Mouse (Mus musculus) adrenal gland, postnatal 4 days (tissue): ENCODE results near the gene Cuta. TPM values are rescaled to one million over a fixed set of nuclear protein-coding genes. Genes with fewer than 3 reads are reported as not detected.
A peak's percentile ranks its signal among the peaks of the same experiment; 100 is the strongest.

Source experiments
- DNase-seq, 2 experiments: peaks; one replicate each; pipeline ENCODE4 v3.0.0; 2021 to 2022; ENCODE audit warnings: low spot score in 2 of 2, mixed read lengths in 2 of 2
- total RNA-seq, 2 experiments: library from RNA; stranded (reverse); gene quantifications; 2 replicates each; pipeline ENCODE4 v1.2.3; 2021

The Cuta gene
- total RNA-seq, 2 experiments from 2014 or later = 127 to 132 TPM

DNA sequence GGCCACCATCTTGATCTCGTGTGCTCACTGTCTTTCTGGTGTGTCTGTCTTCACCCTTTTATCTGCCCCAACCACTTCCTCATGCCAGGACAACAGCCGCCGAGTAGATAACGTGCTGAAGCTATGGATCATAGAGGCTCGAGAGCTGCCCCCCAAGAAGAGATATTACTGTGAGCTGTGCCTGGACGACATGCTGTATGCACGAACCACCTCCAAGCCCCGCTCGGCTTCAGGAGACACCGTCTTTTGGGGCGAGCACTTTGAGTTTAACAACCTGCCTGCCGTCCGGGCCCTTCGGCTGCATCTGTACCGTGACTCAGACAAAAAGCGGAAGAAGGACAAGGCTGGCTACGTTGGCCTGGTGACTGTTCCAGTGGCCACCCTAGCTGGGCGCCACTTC is 17.5 kb upstream of the Cuta start:
- no peak for DNase-seq

DNA sequence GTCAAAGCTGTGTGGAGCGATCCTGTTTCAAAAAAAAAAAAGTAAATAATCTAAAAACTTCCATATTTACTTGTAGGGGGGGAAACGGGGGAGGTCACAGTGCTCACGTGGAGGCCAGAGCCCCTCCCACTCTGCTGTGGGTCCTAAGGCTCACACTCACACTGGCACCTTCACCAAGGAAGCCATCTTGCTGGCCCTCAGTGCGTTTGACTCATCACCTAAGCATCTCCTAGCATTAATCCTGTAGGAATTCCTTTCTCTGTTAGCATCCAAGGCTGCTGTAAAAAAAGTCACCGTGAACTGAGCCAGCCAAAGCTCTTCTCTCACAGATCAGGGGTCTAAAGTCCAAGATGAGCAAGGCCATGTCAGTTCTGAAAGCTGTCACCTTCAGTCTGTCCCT is 16.9 kb upstream of the Cuta start:
- DNase-seq = no peak

DNA sequence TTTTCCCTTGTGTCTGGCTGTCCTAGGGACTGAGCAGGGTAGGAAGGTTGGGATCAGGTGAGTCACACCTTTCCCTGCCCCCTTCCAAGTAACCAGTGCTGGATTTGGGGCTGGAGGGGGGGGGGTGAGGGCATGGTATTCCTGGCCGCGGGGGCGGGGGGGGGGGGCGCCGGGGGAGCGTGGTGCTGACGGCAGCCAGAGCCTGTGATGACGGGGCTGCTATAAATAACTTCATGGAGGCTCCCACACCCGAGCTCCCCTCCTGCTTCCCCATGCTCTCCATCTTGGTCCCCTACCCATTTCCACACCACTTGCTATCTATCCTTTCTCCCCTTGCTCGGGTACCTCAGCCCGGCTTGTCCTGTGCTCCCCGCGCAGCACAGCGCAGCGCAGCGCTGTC is 14.4 kb upstream of the Cuta start:
- DNase-seq = no peak

- DNase-seq = no peak
Measured at GRCm38 (mm10) chr17:26953201-26953600, 13.8 kb upstream of the Cuta start.

DNA sequence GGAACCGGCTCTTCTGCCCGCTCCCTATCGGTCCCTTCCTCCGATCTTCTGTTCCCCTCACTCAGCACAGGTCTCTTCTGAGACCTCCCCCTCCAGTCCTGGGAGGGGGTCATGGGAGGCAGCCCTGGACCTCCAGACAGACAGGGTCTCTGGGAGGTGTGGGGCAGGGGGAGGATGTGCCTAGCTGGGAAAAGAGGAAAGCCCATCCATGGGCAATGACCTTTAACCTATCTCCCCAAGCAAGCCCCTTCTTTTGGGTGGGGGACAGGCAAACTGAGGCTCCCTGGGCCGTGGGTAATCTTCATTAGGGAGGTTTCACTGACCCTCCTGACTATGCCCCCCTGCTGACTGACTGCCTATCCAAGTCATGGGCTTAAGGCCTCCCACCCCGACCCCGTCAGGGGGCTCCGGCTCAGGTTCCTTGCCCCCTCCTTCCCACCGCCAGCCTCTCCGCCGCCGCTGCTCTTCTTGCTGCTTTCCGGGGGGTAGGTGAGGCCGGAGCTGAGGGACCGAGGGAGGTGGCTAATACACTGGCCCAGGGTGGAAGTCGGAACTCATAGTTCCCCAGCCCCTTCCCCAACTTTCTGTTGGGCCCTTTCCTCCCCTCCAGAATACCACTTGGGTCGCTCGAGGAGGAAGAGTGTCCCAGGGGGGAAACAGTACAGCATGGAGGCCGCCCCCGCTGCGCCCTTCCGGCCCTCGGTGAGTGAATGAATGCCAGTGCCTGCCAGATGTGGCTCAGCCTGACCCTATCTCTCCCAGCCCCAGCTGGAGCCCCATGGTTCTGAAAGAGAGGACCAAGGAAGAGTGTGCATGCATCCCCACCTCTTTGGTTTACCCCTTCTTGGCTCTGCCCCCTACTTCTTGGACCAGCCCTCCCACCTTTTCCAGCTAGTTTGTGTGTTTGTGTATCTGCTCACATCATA is 12.8 kb upstream of the Cuta start:
- no peak for DNase-seq

GRCm38 (mm10) chr17:26951406-26951805 is 12.0 kb upstream of the Cuta start:
- DNase-seq = peak in 1 of 2 experiments; percentile 67

- DNase-seq = no peak
Measured at GRCm38 (mm10) chr17:26950560-26951288, 11.4 kb upstream of the Cuta start.

- no peak for DNase-seq
Measured at GRCm38 (mm10) chr17:26949866-26950265, 10.5 kb upstream of the Cuta start.

DNA sequence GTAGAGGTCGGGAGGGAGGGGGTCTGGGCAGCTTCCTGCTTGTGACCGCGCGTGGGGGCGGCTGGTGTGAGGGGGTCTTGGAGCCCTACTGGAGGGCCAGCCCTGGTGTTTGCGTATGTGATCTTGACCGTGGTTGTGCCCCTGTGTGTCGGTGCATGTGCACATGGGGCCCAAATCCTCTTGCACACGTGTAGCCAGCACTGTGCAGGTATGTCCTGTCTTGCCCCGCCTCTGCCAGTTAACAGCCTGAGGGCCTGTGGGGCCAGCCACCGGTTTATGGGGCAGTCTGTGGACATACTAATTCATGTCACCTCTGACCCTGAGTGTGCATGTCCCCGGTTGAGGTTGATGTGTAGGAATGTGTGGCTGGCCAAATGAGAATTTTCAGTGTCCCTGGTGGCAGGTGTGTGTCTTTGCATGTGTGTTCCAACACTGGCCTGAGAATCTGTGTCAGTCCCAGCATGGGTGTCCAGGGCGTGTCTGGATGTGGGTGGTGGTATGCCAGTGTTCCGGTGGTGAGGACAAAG is 9.7 kb upstream of the Cuta start:
- DNase-seq = no peak

DNA sequence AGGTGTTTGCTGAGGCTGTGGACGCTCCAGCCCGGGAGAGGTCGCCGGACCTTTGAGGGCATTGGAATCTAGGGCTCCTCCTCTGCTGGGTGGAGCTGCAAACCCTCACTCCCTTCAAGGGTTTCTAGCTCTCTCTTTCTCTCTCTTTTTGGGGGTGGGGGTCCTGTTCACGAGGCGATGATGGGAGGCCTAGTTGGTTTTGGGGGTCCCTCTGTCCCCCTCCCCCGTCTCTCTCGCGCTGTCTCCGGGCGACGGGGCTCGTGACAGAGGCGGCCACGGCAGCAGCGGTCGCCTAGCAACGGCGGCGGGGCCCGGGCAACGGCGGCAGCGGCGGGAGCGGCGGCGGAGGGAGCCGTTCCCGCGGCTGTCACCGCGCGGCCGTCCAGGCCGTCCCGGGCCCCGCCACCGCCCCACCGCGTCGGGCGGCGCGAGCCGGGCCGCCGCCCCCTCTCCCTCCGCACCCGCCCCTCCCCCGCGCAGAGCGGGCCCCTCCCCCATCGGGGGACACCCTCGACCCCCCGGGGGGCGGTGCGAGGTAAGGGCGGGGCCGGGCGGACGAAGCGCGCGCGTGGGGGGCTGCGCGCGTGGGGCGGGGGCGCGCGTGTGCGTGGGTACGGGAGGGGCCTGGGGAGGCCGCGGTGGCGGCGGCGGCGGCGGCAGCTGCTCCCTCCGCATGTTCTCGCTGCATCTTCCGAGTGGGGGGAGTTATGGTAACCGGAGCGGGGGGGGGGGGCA is 9.1 kb upstream of the Cuta start:
- DNase-seq = no peak

DNA sequence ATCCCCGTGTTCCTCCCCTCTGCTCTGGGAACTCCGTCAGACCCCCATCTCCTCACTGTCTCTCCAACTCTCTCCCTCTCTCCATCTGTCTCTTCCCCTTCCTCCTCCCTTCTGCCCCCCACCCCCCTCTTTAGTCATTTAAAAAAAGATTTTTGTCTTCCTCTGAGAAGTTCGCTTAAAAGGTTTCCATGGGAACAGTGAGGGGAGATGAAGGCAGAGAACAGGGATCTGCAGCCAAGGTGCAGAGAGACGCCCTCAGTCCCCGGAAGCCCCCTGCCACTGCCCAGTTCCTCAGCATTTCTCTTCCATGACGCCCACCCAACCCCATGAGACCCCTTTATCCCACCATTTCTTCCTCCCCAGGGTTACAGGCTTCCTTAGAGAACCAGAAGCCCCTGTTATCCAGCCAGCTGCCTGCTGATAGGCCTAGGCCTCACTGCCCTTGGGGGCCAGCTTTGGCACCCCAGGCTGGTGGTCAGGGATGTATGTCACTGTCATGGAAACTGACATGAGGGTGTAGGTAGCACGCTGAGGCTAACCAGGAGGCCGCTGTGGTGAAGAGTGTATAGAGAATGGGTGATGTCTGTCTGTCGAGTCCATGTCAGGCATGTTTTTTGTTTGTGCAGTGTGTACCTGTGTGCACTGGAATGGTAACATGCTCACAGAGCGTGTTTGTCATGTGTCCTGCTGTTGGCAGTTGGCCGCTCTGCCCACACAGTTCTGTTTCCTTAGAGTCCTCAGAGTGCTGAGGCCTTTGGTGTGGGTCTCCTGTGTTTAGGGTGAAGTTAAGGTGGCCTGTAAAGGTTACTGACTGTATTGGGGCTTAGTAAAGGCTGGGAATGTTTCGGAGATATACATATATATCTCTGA is 8.1 kb upstream of the Cuta start:
- no peak for DNase-seq

DNA sequence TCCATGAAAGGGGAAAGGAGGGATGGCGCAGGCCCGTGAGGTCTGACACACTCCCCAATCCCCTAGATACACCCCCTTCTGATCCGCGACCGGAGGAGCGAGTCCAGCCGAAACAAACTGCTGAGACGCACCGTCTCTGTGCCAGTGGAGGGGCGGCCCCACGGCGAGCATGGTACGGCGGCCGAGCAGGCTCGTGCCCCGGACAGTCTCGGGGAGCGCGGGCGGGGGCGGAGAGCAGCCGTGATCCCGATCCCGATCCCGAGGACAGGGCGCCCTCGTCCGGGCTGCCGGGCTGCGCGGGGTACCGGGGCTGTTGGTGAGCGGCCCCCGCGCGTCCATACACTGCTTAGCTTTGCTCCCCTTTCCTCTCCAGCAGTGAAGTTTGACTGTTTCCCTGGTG is 7.2 kb upstream of the Cuta start:
- DNase-seq = peak; percentile 65 to 69

DNA sequence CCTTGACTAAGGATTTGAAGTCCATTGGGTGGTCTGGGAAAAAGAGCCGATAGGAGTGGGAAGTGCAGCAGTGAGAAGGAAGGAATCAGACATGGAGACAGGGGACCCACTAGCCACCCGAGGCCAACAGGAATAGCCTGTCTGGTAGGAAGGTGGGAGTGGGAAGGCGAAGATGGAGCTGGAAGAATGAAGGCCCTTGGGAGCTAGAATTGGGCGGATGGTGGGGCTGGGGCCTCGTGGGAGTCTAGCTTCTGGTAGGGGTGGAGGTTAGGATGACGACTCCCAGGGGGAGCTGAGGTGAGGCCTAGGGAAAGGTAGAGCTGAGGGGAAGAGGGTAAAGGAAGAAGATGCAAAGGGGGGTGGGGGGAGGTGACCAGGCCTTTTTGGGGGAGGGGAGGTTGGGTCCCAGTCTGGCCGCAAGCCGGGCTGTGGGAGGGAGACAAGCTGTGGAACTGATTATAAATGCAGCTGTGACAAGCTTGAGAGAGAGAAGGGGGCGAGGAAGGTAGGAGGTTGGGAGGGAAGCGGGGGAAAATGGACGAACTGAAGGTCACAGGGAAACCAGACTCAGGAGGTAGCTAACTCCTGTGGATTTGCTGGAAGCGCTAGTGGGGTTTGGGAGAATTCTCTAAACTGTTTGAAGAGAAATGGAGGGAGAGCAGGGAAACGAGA is 6.6 kb upstream of the Cuta start:
- DNase-seq = no peak

GRCm38 (mm10) chr17:26941841-26942570 is 2.6 kb upstream of the Cuta start:
- no peak for DNase-seq

GRCm38 (mm10) chr17:26941031-26941789 is 1.8 kb upstream of the Cuta start, which contains the start of gene Syngap1:
TSS of gene Syngap1 (plus strand) at chr17:26941253.
- DNase-seq = no peak

DNA sequence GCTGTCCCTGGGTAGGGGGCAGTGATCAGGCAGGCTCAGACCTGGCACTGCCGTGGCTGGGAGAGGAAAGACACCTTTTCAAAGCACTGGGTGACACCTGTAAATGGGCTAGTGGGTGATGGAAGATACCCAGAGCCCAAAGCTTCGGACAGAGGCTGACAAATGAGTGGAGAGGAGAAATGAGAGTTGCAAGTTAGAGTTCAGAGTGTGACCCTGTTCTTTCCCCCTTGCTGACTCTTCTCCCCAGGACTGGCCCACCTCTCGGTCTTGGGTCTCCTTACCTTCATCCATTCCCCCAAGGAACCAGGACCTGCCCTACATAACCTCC is 568 bp upstream of the Cuta start:
- no peak for DNase-seq

DNA sequence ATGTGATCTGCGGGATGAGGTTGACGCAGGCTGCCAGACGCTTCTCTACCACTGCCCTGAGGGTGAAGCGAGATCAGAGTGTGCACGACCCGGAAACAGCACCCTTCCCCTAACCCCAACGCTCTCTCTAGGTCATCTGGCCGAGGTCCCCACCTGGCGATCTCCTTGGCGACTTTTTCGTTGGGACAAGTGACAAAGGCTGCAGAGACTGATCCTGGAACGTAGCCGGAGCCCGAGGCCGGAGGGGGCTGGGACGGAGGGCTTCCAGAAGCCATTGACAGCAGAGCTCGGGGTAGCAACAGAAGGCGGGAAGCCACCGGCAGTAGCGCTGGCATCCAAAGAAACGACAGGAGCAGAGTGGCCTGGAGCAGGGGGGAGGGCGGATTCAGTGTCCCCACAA is 638 bp downstream of the Cuta start:
- DNase-seq = no peak

- DNase-seq = no peak
Measured at GRCm38 (mm10) chr17:26937883-26938695, 1.3 kb downstream of the Cuta start.
